Mouse (Mus musculus) cerebral cortex, adult 2 months (tissue): ENCODE measurements around the gene Yod1.

ENCODE experiments used
- WGBS: fragments of 180-500 bp; shearing (Covaris S2); methylation state at CpG from one replicate; pipeline ENCODE4 v1.1.7; 2018; 5-methylcytosine and 5-hydroxymethylcytosine counted together

The Yod1 gene

DNA sequence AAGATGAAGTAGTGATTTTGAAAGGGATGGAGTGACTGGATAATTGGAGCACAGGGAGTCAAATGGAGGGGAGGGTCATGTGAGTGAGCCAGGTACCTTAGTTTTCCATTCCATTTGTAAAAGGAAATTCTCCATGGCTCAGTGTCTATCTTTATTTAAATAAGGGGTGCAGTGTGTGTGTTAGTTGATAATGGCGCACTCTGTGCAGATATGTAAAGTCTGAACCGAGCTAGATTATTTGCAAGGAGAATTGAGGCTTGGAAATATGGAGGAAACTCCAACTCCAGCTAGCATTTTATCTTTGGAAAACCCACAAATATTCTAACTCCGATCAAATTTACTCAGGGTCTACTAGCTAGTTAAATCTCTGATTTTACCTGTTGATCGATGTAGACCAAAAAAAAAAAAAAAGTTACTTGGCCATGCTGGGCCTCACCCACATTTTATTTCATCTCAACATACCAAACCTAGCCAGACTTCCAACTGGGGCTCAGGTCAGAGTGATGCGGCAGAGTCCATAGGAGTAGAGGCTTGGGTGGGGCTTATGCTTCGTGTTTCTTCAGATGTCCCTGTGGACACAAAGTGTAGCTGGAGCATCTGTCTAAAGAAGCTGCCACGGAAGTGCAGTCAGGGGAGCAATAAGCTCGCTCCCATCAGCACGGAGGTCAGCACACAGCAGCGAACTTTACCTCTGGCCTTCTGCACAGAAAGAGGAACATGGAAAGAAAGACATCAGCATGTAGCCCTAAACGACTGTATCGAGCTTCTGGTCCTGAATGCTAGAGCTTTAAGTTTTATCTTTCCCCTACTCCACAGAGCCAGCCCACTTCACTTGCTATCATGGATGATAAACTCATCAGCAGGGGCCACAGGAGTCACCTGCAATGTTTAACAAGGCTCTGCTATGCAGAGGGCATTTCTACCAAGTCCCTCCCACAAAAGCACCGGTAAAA is 15.9 kb downstream of the Yod1 start:
- 89% methylated on average over 13 of the region's 13 CpGs for WGBS

DNA sequence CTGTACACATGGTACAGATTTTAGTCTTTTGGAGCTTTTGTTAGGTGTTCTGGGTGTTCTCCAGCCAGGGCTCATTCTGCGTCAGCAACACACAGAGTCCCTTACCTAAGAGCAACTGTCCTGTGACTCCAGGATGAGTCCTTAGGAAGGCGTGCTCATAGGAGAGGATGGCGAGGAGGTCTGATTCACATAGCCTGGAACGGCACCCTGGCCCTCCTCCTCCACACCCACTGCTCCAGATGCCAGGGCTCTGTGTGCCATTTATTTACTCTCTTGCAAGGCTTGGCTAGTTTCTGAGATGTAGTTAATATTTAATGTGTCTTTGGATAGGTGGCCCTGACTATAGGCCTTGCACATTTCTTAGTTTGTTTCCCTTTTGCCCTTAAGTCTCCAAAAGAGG is 16.5 kb downstream of the Yod1 start:
- WGBS: 59% methylated on average over 4 of the region's 4 CpGs

DNA sequence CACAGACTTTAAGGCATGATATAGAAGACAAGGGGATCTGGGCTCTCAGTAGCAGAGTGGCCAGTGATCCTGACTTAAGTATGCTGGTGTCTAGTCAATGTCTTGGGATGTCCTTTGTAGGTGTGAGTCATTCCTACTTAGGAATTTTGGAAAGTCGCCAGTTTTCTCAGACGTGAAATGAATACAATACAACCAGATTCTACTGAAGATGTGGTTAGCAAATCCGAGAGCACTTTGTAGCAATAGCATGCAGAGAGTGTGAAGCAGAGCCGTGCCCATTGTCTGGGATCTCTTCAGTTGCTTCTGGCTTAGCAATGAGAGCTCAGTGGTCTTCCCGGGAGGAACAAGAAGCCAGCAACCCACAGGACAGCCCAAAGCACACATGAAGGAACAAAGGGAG is 17.3 kb downstream of the Yod1 start:
- WGBS: 43% methylated on average over 5 of the region's 5 CpGs

DNA sequence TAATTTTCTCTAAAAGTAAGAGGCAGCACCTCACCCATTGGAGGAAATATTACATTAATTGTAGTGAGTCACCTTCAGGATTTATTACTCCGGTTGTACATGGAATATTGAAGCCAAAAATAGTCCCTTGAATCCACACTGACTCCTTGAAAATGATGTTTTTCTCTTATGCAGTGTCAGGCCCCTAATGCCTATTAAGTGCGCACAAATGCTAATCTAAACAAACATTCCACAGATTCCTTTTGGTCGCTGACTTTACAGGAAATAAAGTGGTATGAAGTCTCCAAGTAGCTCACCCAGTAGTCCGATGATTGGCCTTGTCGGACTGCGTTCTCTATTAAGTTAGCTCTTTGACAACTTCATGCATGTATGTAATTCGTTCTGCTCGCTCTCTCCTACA is 17.7 kb downstream of the Yod1 start:
- 81% methylated on average over 8 of the region's 8 CpGs for WGBS

DNA sequence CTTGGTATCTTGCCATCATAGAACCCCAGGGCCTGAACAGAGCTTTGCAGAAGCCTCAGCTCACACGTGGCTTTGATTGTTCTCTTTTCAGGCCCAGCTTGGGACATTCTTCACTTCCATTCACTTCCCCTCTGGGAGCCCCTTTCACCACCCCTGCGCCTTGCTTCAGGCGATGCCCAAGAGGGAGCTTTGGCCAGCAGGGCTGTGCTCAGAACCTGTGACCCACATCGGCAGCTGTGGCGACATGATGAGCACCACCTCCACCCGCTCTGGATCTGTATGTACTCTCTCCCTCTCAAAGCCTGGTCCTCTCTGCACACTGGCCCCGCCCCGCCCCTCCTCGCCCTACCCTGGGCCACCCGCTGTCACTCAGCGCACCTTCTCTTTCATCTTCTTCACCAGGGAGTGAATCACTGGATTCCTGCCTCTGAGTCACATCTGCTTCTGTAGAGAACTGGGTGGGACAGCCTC is 20.3 kb downstream of the Yod1 start:
- WGBS: 67% methylated on average over 11 of the region's 11 CpGs

DNA sequence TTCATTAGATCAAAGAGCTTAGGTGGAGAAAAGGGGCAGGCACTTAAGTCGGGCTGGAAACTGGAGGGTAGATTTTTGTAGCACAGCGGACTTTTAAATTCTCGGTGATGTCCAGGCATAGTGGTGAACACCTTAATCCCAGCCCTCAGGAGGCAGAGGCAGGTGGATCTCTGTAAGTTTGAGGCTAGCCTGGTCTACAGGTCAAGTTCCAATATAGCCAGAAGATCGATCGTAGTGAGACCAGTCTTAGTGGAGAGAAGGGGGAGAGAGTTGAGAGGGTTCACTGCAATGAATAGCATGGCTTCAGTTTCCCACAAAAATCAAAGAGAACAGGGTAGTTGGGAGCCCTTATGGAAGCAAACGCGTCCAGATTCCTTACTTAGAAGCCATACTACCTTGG is 20.8 kb downstream of the Yod1 start:
- WGBS: 94% methylated on average over 7 of the region's 7 CpGs

DNA sequence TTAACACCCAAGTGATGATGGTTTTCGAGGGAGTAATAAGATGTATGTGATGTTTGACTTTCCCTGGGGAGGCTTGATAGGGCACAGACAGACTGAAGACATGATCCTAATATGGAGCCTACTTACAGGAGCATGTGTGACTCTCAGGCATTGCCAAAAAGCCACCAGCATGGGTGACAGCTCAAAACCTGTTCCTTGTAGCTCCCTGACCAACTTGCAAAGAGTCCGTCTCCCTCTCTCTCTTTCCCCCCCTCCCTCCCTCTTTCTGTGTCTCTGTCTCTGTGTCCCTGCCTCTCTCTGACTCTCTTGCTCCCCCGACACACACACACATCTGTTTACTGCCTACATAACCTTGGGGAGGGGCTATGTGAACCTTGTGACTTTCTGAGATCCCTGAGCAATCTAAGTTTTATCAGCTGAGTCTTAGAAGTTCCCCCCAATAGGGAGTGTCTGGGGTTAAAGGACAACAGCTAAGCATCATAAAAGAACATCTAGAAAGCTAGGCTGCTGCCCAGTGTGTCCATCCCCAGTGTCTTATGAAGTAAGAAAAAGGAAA is 21.5 kb downstream of the Yod1 start:
- whole genome bisulfite sequencing: 89% methylated on average over 3 of the region's 3 CpGs

DNA sequence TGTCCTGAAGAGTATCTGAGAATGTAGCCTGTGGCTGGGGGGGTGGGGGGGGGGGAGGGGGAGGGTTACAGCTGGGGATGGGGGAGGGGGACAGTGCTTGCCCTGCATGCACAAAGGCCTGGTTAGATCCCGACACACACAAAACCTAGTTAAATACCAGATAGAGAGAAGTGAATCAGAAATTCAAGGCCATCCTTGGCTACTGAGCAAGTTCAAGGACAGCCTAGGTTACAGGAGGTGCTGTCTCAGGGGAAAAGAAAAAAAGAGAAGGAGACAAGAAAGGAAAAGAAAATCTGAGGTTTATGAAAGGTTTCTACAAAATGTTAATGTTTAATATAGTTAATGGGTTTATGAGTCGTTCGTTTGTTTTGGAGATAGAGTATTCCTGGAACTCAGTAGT is 22.5 kb downstream of the Yod1 start:
- WGBS: 92% methylated on average over 3 of the region's 3 CpGs

DNA sequence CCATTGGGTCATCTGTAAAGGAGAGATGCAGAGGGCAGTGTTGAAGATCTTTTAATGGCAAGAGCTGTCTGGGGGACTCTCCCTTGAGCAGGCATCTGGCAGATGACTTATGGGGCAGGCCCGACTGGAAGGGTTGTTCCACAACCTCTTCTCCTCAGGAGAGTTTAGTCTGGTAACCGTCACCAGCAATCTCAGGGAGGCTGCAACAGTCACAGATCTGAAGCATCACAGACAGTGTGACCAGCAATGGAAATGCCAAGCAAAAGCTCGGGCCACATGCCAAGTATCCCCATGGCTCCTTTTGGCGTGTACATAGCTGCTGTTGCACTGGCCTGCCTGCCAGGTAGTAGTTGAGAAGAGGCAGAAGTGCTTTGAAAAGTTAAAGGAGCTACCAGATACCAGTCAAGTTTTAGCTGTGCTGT is 23.1 kb downstream of the Yod1 start:
- 44% methylated on average over 4 of the region's 4 CpGs for WGBS

DNA sequence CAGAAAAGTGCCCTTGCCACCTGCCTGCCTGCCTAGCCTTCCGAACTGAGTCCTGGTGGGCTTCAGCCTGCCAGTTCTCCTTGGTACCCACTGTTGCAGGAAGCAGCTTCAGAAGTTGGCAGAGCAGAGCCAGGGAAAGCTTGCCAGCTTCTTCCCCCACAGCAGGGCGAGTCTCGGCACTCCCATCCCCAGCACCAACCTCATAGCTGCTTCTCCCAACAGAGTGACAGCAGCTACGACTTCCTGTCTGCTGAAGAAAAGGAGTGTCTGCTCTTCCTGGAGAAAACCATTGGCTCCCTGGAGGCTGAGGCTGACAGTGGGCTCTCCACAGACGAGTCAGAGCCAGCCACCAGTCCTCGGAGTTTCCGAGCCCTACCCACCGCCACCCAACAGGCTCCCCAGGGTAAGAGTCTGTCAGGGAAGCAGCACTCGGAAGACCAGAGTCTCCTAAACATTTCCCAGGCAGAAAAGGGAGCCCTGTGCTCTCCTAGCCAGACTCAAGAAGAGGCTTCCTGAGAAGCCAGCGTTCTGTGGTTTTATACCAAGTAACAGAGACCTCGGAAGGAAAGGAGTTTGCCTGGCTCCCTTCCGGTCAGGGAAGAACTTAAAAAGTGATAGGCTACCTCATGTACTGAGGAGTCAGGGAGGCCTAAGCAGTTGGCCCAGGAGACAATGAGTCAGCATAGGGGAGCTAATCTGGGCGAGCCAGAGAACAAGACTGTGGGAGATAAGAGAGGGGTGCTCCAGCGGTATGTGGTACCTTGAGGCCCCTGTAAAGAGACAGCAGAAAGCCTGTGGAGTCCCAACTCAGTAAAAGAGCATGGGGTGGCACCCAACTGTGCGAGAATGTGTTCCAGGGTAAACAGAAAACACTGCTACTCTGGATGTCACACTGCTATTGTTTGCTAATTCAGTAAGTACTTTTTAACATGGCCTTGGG is 23.9 kb downstream of the Yod1 start:
- WGBS: 39% methylated on average over 15 of the region's 15 CpGs

DNA sequence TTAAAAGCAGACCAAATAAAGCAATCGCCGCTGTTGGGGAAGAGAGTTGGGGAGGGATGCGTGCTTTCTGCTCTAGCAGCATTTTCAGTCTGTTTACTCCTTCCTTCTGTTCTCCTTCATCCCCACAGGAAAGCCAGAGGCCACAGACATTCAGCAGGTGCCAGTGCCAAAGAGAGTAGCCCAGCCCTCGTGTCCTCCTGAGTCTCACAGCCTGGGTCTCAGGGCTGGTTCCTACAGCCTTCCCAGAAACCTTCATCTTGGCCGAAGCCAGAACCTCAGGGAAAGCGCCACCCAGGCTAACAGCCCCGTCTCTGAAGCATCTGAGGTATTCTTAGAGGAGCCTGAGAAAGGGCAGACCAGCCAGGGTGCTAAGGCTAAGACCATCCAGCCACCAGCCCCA is 25.1 kb downstream of the Yod1 start:
- WGBS: over 99% methylated on average over 7 of the region's 7 CpGs

DNA sequence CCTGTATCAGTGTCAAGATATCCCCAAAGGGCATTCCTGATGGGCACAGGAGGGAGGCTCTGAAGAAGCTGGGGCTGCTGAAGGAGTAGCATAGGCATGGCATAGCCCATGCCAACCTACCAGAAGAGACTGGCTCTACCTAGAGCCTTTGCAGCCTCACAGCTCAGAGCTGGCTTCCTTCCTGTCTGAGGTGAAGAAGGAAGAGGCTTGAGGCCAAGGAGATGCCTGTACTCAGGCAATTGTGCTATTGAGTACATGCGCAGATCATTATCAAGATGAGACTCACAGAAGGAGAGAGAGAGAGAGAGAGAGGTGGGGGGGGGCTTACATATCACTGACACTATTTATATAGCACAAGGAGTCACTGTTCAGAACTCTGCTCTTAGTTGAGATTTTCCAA is 26.6 kb downstream of the Yod1 start:
- 74% methylated on average over 1 of the region's 1 CpGs for WGBS

DNA sequence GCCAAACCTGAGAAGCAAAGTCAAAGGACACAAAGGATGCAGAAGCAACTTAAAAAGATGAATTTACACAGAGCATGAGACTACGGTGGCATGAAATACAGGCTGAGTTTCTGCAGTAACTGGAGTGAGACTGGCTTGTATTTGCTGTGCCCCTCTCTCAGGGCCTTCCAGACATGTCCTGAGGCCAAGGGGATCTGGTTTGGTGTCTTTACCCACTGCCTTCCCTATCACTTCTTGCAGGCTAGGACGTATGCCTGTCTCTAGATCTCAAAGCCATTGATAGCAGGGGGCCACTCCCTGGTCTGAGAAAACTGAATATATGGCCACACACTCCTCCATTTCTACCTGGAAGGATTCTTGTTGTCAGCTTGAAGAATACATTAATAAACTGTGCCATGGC is 27.1 kb downstream of the Yod1 start:
- 87% methylated on average over 2 of the region's 2 CpGs for WGBS

DNA sequence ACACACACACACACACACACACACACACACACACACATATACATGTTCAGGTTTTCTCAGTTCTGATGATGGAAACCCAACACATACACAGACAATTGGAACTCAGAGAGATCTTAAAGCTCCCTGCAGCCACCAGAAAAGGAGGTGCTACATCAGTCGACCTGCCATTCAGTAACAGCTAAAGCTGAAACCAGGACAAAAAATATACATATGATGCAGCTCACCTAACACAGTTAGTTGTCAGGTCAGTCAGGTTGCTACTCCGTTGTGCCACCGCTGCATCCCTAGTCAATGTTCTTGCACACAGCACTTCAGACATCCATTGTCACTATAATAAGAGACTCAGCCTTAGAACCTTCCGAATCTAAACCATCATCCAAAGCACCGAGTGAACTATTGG is 27.8 kb downstream of the Yod1 start:
- WGBS: 91% methylated on average over 5 of the region's 5 CpGs

DNA sequence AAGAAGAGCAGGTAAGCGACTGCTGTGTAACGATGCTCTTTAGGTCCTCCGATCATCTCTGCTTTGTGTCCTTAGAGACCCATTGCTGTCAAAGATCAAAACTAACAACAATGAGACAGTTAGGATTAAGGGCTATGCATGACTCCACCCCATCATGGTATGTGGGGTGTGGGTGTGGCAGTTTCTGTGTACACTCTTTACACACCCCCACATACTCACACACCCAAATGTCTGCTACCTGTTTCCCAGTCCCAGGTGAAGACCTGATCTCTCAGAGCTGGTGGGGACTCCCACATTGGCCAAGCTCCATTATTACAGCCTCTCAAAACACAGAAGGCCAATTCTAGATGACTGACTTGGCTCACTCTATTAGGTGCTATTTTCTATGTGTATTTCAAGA is 28.5 kb downstream of the Yod1 start:
- 98% methylated on average over 3 of the region's 3 CpGs for WGBS

DNA sequence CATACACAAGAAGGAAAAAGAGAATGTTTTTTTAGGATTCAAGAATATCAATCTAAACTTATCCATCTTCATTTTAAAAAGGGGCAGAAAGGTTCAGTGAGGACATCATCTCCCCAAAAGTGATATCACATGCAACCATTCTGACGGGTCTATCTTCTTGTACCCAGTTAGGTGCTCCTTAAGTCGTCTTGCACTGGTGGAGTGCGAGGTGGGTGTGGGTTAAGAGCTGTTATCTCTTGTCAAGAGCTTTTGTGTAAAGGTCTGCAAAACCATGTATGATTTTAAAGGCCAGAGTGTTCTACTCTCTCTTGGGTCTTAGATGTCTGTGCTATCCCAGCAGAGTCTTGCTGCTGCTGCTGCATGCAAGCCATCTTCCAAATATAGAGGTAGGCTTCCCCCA is 29.7 kb downstream of the Yod1 start:
- WGBS: 89% methylated on average over 3 of the region's 3 CpGs

DNA sequence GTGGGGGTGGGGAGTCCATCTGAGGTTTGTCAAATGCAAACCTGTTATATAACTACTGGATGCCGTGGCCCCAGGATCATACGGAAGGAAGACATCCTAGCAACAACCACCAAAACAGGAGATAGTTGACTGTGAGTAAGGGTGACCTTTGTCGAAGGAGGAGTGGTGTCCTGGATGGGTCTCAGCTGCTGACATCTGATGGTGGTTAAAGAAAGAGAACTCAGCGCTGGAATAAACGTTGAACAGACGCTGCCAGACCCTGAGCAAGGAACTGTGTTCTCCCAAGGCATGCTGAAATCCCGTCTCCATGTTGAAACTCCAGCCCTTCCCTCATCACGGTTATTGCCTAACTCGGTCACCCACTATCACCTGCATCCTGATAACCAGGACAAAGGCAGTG is 42.6 kb downstream of the Yod1 start:
- 87% methylated on average over 9 of the region's 9 CpGs for WGBS

DNA sequence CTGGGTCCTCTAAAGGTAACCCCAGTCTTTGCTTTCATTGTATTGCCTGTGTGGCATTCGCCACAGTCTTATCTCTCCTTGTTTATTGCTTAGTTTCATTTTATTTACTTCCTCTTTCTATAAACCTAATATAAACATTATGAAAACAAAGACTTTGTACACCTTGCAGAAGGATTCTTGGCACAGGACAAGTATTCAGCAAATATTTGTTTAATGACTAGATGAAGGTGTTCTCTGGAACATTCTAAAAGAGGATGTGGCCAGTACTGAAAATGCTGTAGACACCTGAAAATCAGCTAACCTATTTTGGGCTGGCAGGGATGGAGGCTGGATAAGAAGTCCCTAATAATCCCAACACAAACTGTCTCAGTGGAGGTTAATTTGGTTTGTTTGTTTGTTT is 44.5 kb downstream of the Yod1 start:
- 78% methylated on average over 1 of the region's 1 CpGs for WGBS

DNA sequence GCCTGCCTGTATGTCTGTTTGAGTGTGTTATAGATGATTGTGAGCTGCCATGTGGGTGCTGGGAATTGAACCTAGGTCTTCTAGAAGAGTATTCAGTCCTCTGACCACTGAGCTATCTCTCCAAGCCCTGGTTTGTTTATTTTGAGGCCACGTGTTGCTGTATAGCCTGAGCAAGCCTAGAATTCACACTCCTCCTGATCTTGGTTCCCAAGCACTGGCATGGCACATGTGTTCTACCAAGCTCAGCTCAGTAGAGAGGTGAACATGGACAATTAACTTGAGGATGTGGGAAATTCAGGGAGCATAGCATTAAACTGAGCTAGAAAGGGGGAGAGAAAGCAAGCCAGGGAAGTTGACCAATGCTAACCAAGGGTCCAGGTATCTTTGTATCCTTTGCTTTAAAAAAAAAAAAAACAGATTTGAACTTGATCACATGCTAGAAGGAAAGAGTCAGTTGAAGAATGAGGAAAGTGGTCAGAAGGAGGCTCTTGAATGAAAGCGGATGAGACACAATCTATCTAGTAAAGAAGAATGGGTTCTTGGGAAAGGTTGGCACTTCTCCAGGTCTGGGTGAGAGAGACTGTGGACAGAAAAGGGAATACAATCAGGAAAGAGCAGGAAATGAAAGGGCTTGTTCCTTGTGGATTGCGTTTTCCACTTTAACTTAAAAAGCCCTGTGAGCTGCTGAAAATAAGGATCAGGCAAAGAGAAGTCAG is 45.1 kb downstream of the Yod1 start:
- WGBS: 79% methylated on average over 3 of the region's 3 CpGs

DNA sequence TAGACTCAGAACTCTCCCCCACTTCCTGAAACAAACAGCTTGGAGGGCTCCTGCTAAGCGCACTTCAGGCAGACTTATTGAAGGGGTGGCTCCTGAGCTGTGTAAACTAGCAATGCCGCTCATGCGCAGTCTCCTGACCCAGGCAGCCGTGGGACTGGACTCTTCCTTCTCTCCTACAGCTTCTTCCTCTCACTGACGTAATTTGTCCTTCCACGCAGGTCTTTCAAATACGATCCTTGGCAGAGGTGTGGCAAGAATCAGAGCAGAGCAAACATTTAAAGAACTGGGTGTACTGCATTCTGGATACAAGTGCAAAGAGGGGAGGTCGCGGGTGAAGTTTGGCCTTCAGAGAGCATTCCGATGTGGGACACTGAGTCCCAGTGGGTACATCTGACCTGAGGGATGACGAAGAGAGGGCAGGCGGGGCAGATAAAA is 46.9 kb downstream of the Yod1 start:
- WGBS: 93% methylated on average over 12 of the region's 12 CpGs

DNA sequence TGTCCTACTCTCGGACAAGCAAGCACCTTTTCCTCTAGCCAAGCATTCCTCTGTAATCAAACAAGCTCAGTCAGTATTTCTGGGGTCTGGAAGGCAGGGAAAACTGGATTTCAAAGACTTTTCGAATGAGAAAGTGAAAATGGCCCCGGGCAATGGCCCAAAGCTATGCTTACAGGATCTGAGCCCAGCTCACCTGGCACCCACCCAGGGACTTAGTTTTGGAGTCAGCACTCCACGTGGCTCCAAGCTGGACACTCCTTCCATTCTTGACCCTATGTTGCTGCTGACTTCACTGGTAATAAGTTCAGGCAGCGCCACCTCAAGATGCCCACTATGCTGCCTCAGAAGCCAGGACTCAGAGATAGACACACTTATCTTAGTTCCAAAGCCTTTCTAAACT is 49.9 kb downstream of the Yod1 start:
- WGBS: 70% methylated on average over 5 of the region's 5 CpGs

DNA sequence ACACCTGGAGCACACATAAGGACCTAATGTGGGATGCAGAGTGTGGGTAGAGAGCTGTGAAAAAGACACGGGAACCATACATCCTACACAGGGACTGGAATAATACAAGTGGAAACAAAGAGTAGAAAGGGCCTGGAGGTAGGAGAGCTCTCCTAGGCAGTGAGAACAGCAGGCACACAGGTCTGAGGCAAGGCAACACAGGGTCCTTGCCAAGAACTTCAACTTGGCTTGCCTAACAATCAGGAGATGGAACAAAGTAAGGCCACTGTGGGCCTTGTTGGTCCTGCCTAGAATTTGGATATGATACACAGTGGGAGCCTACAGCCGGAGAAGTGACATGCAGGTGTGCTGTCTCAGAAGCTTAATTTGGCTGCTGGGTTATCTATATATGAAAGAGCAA is 52.8 kb downstream of the Yod1 start:
- 72% methylated on average over 2 of the region's 2 CpGs for WGBS
